Mouse (Mus musculus) cerebellum, adult 2 months (tissue): ENCODE measurements around the gene Fam114a1.

Experiments used
- CTCF ChIP-seq: fragments of 200-500 bp; IDR thresholded peaks from 2 replicates; pipeline ENCODE4 v1.5.1; 2011; ENCODE audit warnings: low read depth, mild to moderate bottlenecking, control low read depth, low read length, moderate library complexity, borderline replicate concordance; ENCODE audit not compliant: insufficient read depth
- POLR2A ChIP-seq: fragments of 200-500 bp; IDR thresholded peaks from 2 replicates; pipeline ENCODE4 v1.6.1; 2011; ENCODE audit warnings: low read length, control low read depth, borderline replicate concordance; ENCODE audit not compliant: insufficient read depth

- TF ChIP-seq CTCF, result no peak
- no peak for TF ChIP-seq POLR2A
Measured at GRCm38 (mm10) chr5:65091184-65091858, 121.5 kb downstream of the Fam114a1 start.
